Mouse (Mus musculus) cerebellum, postnatal 4 days (tissue): ENCODE measurements around the gene Fam186a.

ENCODE experiments used
- DNase-seq, 2 experiments: peaks; one replicate each; pipeline ENCODE4 v3.0.0; 2022; ENCODE audit warnings: low spot score in 2 of 2, mixed read lengths in 1 of 2

Fam186a gene

DNA sequence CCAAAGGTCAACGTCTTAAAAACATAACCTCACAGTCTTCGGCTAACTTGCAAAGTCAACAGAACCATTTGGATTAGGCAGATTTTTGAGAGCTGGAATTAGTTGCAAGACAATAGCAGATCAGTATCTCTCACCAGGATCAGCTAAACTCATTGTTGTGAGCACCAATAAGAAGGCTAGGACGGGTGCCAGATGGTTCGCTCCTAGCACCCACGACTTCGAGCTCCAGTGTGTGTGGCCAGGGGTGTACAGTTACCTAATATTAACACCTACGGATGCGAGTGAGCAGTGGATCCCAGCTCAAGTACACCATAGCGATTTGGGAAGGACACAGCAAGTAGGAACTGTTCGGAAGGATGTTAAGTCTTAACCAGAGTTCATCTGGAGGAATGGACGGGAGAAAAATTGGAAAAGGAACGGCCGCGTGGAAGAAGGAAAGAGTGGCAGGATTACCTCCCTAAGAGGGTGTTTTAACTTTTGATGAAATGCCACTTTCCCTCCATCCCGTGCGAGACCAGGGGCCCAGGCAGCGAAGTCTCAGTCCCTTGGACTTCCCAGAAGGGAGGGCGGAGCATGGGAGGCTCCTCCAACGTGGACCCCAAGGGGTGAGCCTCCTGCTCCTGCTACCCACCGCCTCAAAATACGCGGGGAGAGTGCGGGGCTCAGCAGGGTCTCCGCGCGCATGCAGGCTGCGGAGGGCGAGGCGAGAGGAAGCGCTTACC, 92.1 kb downstream of the Fam186a start:
- DNase-seq, result no peak

DNA sequence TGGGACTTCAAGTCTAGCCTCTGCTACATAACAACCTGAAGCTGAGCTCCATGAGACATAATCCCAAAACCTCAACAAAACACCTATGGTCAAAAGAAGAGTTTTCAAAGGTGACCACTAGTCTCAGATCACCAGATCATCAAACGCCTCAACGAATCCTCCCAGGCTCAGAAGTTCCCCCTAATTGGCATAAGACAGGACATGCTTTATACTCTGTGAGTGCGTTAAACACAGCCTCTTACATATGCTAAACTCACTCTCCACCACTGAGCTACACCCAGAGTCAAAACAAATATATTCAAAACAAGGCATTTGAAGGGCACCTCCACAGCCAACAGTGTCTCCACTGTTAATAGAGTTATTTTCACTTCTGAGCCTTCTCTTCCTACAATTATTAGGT, 94.3 kb downstream of the Fam186a start:
- DNase-seq, result no peak
